Mouse (Mus musculus) bone marrow macrophage, adult 2 months (primary cell): ENCODE results near the gene Desi2. TPM values are rescaled to one million over a fixed set of nuclear protein-coding genes. Genes with fewer than 3 reads are reported as not detected.
"Not testable (repeated sequence)": the region's sequence is repeated elsewhere in the genome, so short reads cannot be mapped to it uniquely, and the experiment has no call there.

ENCODE experiments used
- H3K27ac ChIP-seq: 2 replicates; pipeline ENCODE4 v1.5.1; 2012; ENCODE audit warnings: low read depth, low read length; ENCODE audit not compliant: insufficient read depth
- H3K4me1 ChIP-seq: 2 replicates; pipeline ENCODE4 v1.6.1; 2012; ENCODE audit warnings: low read length; ENCODE audit not compliant: control insufficient read depth, insufficient read depth
- H3K4me3 ChIP-seq: 2 replicates; pipeline ENCODE4 v1.5.1; 2012; ENCODE audit warnings: mild to moderate bottlenecking, low read length, moderate library complexity; ENCODE audit not compliant: insufficient read depth
- CTCF ChIP-seq: IDR thresholded peaks from 2 replicates; pipeline ENCODE4 v1.5.1; 2012; ENCODE audit warnings: low read depth, mild to moderate bottlenecking, low read length, moderate library complexity
- POLR2A ChIP-seq: IDR thresholded peaks from 2 replicates; pipeline ENCODE4 v1.6.1; 2012; ENCODE audit warnings: mild to moderate bottlenecking, low read depth, low read length, borderline replicate concordance
- polyA plus RNA-seq: library from polyadenylated mRNA; stranded (reverse); fragments of >200 nt; gene quantifications from 2 replicates; pipeline ENCODE4 v1.2.4, GENCODE M21; 2012; ENCODE audit not compliant: missing spikeins, insufficient read depth, insufficient read length

Gene Desi2
- polyA plus RNA-seq, 1 experiment = 17.6 TPM

DNA sequence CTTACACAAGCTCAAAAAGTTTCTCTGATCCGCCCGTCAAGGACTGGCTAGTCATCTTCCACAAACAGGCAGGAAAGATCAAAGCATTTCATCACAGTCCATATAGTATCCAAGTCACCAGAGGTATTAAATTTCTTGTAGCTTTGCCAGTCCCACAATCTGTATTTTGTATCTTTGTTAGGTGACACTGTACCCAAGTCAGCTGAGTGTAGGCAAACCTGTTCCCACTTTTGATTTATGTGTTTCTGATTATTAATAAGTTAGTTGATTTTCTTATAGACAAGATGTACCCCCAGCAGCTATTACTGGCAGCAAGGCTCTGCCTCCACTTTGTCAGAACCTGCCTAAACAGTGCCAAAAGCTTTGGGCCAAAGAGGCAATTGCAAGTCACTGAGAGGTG is 71.6 kb downstream of the Desi2 start:
- Histone ChIP-seq H3K4me3 (no peak overlapping the region), H3K27ac (no peak overlapping the region)

DNA sequence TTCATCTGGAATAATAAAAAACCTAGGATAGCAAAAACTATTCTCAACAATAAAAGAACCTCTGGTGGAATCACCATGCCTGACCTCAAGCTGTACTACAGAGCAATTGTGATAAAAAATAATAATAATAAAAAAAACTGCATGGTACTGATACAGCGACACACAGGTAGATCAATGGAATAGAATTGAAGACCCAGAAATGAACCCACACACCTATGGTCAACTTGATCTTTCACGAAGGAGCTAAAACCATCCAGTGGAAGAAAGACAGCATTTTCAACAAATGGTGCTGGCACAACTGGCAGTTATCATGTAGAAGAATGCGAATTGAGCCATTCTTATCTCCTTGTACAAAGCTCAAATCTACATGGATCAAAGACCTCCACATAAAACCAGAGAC is 78.2 kb downstream of the Desi2 start:
- H3K4me1 ChIP-seq, H3K27ac ChIP-seq, H3K4me3 ChIP-seq: not testable (repeated sequence)

More for the DNA sequence above, 71.6 kb downstream of the Desi2 start:
- H3K4me1 ChIP-seq = no peaks in the 10 kb centered on the region
- TF ChIP-seq POLR2A (no peak), CTCF (no peak)

DNA sequence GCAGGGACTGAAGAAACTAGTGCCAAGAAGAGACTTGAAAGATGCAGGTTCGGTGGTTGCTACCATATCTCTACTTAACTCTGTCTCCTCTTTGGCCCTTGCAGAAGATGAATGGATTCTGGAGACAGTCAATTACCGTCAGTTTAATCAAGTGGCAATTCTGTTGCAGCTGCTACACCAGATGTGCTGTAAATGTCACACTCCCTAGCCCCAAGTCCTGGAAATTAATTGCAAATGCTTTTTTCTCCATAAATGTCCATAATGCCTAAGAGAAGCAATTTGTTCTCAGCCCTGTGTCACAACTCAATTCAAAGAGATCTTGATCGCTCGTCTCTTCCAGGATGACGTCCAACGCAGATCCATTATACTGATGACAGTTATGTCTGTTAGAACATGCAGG is 83.4 kb downstream of the Desi2 start:
- no peak overlapping the region for H3K27ac ChIP-seq
- H3K4me3 ChIP-seq = no peak overlapping the region
- TF ChIP-seq CTCF (no peak), POLR2A (no peak)

DNA sequence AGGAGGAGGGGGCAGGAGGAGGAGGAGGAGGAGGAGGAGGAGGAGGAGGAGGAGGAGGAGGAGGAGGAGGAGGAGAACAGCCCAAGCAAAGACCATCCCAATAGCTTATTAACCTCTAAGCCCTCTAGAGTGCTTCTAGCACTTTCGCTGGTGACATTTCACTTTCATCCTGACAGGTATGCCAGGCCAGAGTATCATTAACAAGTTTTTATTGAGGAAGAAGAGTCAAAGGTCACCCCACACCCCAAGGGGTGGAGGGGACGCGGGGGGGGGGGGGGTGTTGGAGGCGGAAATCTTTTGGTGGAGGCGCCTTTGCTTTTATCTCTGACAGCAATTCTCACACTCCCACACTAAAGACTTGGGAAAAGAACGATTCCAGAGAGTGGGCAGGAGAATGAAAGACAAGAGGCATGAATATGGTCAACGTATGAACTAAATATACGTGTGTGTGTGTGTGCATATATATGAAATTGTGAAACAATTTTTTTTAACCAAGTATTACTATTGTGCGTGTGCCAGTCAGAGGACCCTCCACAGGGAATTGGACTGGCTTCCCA is 88.0 kb downstream of the Desi2 start:
- H3K27ac ChIP-seq = no peak overlapping the region

More for the DNA sequence above, 83.4 kb downstream of the Desi2 start:
- H3K4me1 ChIP-seq = no peaks in the 10 kb centered on the region

DNA sequence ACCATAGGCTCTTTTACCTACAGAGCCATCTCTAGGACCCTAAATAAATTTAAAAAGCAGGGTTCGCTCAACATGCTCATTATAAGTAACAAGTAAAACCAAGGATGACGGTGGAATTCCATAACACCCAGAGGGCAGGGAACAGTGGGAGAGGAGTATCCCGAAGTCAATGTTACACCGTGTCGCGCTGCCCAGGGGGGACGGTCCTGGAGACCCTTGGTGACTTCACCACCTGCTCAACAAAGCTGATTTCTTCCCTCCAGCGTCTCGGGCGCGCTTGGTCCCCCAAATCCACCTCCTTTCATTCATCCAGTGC is 88.5 kb downstream of the Desi2 start:
- no peak for TF ChIP-seq POLR2A
- no peak for TF ChIP-seq CTCF
- Histone ChIP-seq H3K4me3 (peak overlapping the region; percentile 64), H3K4me1 (no peaks in the 10 kb centered on the region), H3K27ac (no peak overlapping the region)

More for the DNA sequence above, 88.0 kb downstream of the Desi2 start:
- Histone ChIP-seq H3K4me1 (no peaks in the 10 kb centered on the region), H3K4me3 (no peak overlapping the region)
- no peak for TF ChIP-seq CTCF
- TF ChIP-seq POLR2A = no peak

DNA sequence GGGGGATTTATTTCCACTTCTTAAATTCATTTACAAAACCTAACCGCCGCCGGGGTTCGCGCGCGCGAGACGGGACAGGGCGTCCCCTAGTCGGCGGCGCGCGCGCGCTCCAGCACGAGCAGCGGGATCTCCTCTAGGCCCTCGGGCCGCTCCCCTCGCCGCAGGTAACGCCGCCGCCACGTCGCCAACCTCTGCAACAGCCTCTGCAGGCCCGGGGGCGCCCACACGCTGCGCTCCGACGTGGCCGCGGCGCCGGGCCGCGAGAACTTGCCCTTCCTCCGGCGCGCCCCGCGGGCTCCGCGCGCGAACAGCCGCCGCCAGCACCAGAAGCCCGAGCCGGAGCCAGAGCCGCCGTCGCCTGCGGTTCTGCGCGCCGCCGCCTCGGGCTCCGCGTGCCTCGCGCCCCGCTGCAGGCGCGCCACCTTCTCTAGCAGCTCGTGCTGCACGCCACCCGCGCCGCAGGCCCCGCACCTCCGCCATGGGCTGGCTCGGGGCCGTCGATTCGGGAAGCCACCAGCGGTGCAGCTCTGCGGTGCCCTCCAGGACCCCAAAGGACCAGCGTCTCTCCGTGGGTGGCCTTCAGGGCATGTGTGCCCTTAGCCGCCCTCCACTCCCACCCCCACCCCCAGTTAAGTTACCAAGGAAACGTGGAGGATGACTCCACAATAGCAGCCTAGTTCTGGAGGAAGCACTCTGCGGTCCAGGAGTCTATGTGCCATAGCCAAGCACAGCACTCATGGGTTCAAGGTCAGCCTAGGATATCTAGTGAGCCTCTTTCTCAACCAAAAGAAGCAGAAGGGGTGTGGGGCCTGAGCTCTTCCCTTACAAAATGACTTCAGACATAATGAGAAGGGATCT is 89.1 kb downstream of the Desi2 start:
- Histone ChIP-seq H3K4me3 (peak overlapping the region; percentile 64), H3K27ac (no peak overlapping the region), H3K4me1 (no peaks in the 10 kb centered on the region)
- no peak for TF ChIP-seq CTCF
- TF ChIP-seq POLR2A = no peak

DNA sequence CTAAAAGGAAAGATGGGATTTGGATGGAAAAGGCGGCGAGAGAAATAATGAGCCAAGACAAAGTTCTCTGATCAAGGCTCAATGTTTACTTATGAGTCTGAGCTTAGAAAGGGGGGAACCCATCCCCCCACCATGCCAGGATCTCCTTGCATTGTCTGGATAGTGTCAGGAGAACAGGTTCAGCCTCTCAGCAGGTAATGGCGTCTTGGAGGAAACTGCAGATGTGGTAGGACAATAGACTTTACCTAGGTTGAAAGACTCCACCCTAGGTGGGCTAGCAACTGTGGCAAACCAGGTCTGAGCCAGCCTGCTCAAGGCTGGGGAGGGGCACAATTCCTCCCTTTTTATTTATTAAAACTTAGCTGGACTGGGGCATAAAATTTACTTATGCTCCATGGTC is 96.1 kb downstream of the Desi2 start:
- not testable (repeated sequence) for H3K4me1 ChIP-seq, H3K4me3 ChIP-seq, H3K27ac ChIP-seq

DNA sequence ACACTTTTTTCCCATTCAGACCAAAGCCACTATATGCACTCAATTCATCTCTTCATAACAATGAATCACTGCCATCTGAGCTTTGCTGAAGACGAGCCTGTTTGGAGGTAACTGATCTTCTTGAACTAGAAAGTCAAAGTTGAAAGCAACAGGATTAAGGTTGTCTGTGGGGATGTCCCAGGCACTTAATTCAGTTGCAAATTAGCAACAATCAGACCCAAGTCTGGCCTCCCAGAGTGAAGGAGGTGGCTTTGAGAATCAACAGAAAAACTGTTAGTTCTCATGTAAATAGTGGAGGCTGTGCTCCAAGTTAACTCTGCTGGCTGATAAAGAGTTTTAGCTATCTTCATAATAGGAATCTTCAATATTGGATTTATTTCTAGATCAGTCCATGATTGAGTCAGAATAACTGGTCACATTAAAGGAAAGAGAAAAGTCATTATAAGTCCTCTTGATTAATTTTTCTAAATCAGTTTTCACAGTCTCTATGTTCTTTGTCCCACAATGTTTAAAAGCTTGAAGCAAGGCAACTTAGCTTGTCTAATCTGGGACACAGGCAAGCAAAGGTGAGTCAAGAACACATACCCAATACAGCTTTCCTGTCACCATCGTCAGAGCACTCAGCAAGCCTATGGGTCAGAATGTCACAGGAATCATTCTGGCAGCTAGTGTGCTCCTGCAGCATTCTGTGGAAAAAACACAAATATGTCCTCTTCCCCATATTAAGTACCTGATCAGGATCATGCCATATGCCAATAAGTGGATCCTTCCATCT is 96.9 kb downstream of the Desi2 start:
- no peak for TF ChIP-seq POLR2A
- TF ChIP-seq CTCF = no peak

DNA sequence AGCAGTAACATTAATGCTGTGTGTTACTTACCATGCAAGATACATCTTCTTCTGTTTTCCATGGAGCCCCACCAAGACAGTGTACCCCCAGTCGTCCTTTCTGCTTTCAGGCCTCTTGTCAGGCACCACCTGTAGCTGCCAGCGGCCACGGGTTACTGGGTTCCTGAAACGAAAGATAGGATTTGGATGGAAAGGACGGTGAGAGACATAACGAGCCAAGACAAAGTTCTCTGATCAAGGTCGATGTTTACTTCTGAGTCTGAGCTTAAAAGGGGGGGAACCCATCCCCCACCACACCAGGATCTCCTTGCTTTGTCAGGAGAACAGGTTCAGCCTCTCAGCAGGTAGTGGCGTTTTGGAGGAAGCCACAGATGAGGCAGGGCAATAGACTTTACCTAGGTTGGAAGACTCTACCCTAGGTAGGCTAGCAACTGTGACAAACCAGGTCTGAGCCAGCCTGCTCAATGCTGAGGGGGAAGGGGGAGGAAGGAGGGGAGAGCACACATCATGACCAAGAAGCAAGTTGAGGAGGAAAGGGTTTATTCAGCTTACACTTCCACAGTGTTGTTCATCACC is 100.5 kb downstream of the Desi2 start:
- no peak for TF ChIP-seq CTCF
- no peak for TF ChIP-seq POLR2A
- H3K27ac ChIP-seq = no peak overlapping the region
- no peak overlapping the region for H3K4me3 ChIP-seq
- H3K4me1 ChIP-seq = no peaks in the 10 kb centered on the region

More for the DNA sequence above, 96.9 kb downstream of the Desi2 start:
- Histone ChIP-seq H3K4me3 (no peak overlapping the region), H3K4me1 (peaks cover 3% of the 10 kb centered on the region; the same call in 1 of the 2 replicates), H3K27ac (no peak overlapping the region)

DNA sequence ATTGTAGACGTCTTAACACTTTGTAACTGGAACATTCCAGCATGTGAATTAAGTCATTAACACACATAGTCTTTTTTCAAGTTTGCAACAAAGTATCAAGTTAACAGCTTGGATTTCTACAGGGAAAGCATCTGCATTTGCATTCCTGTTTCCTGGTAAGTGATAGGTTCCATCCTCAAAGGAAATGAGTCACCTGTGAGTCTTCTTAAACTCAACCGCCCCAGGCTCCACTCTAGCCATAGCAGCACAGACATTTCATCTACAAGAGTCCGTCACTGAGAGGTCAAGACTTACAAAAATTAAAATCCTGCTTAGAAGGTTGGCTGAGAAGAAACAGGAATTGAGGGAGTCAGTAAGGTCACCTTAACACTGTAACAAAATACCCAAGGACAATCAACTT is 104.5 kb downstream of the Desi2 start:
- no peak overlapping the region for H3K27ac ChIP-seq
- H3K4me1 ChIP-seq = no peaks in the 10 kb centered on the region
- no peak overlapping the region for H3K4me3 ChIP-seq
- TF ChIP-seq CTCF = no peak
- TF ChIP-seq POLR2A = no peak
